Mouse (Mus musculus) hindbrain, embryonic 14.5 days (tissue): ENCODE data around the gene Dgat2l6. TPM values are rescaled to one million over a fixed set of nuclear protein-coding genes. Genes with fewer than 3 reads are reported as not detected.

ENCODE experiments used
- ATAC-seq: fragments of 200-750 bp; cut with Nextera tagmentation; 2 replicates; pipeline ENCODE4 v1.8.0; 2017; ENCODE audit warnings: moderate number of reproducible peaks, mild to moderate bottlenecking, moderate TSS enrichment, moderate library complexity; ENCODE audit not compliant: low FRiP score
- DNase-seq: peaks from one replicate; pipeline ENCODE4 v3.0.0-alpha.2; 2015; ENCODE audit warnings: low spot score
- H3K27ac ChIP-seq: fragments of 300-500 bp; sonication (generic); 2 replicates; pipeline ENCODE4 v1.5.1; 2014; ENCODE audit warnings: mild to moderate bottlenecking, moderate library complexity
- H3K27me3 ChIP-seq: fragments of 300-500 bp; sonication (generic); 2 replicates; pipeline ENCODE4 v1.6.1; 2014; ENCODE audit warnings: mild to moderate bottlenecking, low read length, mixed read lengths; ENCODE audit not compliant: control insufficient read depth, insufficient read depth
- H3K36me3 ChIP-seq: fragments of 300-500 bp; sonication (generic); replicated peaks from 2 replicates; pipeline ENCODE4 v1.6.1; 2014; ENCODE audit not compliant: control insufficient read depth, insufficient read depth
- H3K4me1 ChIP-seq: fragments of 300-500 bp; sonication (generic); replicated peaks from 2 replicates; pipeline ENCODE4 v1.6.1; 2014; ENCODE audit warnings: antibody characterized with exemption, low read length, mixed read lengths; ENCODE audit not compliant: control insufficient read depth, insufficient read depth
- H3K4me2 ChIP-seq: fragments of 300-500 bp; sonication (generic); replicated peaks from 2 replicates; pipeline ENCODE4 v1.6.1; 2014; ENCODE audit warnings: mild to moderate bottlenecking, moderate library complexity
- H3K4me3 ChIP-seq: fragments of 300-500 bp; sonication (generic); replicated peaks from 2 replicates; pipeline ENCODE4 v1.5.1; 2014; ENCODE audit warnings: mild to moderate bottlenecking, low read length
- H3K9ac ChIP-seq: fragments of 300-500 bp; sonication (generic); 2 replicates; pipeline ENCODE4 v1.6.1; 2014
- H3K9me3 ChIP-seq: fragments of 300-500 bp; sonication (generic); 2 replicates; pipeline ENCODE4 v1.6.1; 2016; ENCODE audit warnings: low read length; ENCODE audit not compliant: control insufficient read depth
- WGBS: fragments of 180-500 bp; shearing (Covaris S2); extraction: QIAGEN DNeasy Blood & Tissue Kit; methylation state at CpG from one replicate; pipeline ENCODE4 v1.1.7; 2014; 5-methylcytosine and 5-hydroxymethylcytosine counted together
- polyA plus RNA-seq: library from polyadenylated mRNA; unstranded; fragments of >200 nt; fragmentation: Nextera tagmentation; extraction: Ambion mirVana; gene quantifications from 2 replicates; pipeline ENCODE4 v1.2.1, GENCODE M21; 2014

Gene Dgat2l6
- polyA plus RNA-seq, 1 experiment from 2014 or later, result not detected

GRCm38 (mm10) chrX:100516683-100517082 is 8.0 kb upstream of the Dgat2l6 start:
- Histone ChIP-seq H3K36me3 (peaks cover 6% of the 10 kb centered on the region; the same call in 1 of the 2 replicates), H3K27me3 (peaks cover 9% of the 10 kb centered on the region), H3K4me3 (no peak overlapping the region), H3K27ac (no peak overlapping the region), H3K9ac (no peak overlapping the region), H3K4me1 (no peaks in the 10 kb centered on the region), H3K9me3 (no peaks in the 10 kb centered on the region), H3K4me2 (no peak overlapping the region)
- ATAC-seq (no peak), DNase-seq (no peak)
- WGBS, result 94% methylated on average over 3 of the region's 3 CpGs

DNA sequence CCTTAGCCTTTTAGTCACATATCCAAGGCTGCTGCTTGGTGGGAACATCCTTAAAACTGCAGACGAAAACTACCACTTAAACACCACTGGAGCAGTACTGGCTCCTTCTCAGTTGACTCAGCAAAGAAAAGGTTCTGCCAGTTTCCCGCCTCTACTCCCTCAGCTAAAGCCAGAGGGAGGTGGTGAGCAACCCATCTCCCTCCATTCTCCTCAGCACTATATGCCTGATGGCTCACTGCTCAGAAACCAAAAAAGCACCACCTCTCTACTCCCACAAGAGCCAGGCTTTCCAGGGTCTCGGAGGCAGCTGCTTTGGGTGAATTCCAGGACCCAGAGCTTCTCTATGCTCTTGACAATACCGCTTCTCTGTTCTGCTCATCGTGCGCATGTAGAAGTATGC is 7.0 kb upstream of the Dgat2l6 start:
- no peaks in the 10 kb centered on the region for H3K9me3 ChIP-seq
- H3K27me3 ChIP-seq, result peaks cover 9% of the 10 kb centered on the region
- no peak overlapping the region for H3K4me2 ChIP-seq
- 97% methylated on average over 6 of the region's 6 CpGs for WGBS
- ATAC-seq (no peak), DNase-seq (no peak)
- no peak overlapping the region for H3K4me3 ChIP-seq
- H3K9ac ChIP-seq, result no peak overlapping the region
- no peak overlapping the region for H3K27ac ChIP-seq
- no peaks in the 10 kb centered on the region for H3K4me1 ChIP-seq
- peaks cover 6% of the 10 kb centered on the region; the same call in 1 of the 2 replicates for H3K36me3 ChIP-seq

GRCm38 (mm10) chrX:100518532-100518931 is 6.1 kb upstream of the Dgat2l6 start:
- no peak for DNase-seq
- Histone ChIP-seq H3K9me3 (no peaks in the 10 kb centered on the region), H3K4me1 (no peaks in the 10 kb centered on the region), H3K9ac (no peak overlapping the region), H3K4me3 (no peak overlapping the region), H3K27me3 (peaks cover 9% of the 10 kb centered on the region), H3K4me2 (no peak overlapping the region), H3K27ac (no peak overlapping the region), H3K36me3 (peaks cover 6% of the 10 kb centered on the region; the same call in 1 of the 2 replicates)
- ATAC-seq, result no peak
- 97% methylated on average over 2 of the region's 2 CpGs for WGBS

DNA sequence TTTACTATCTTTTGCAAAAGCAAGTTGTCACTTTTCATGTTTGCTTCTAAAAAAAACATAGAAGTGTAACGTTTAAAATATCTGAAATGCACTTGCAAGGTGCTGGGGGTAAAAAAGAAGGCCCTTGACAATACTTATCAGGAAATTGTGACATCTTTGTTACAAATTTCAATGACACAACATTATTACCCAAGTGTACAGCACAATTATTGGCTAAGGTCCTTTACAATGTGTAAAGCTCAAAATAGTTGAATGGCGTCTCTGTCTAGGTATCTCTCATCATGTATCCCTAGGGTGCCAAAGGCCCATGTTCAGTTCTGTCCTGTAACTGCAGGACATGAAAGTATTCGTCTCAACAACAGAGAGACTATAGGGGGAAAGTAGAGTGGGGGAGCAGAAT is 31.4 kb downstream of the Dgat2l6 start:
- 86% methylated on average over 3 of the region's 3 CpGs for WGBS
- no peaks in the 10 kb centered on the region for H3K4me1 ChIP-seq
- H3K4me2 ChIP-seq, result no peak overlapping the region
- DNase-seq (no peak), ATAC-seq (no peak)
- no peaks in the 10 kb centered on the region for H3K9me3 ChIP-seq
- no peak overlapping the region for H3K27ac ChIP-seq
- H3K9ac ChIP-seq, result no peak overlapping the region
- H3K36me3 ChIP-seq, result no peaks in the 10 kb centered on the region
- H3K27me3 ChIP-seq, result no peaks in the 10 kb centered on the region
- no peak overlapping the region for H3K4me3 ChIP-seq

DNA sequence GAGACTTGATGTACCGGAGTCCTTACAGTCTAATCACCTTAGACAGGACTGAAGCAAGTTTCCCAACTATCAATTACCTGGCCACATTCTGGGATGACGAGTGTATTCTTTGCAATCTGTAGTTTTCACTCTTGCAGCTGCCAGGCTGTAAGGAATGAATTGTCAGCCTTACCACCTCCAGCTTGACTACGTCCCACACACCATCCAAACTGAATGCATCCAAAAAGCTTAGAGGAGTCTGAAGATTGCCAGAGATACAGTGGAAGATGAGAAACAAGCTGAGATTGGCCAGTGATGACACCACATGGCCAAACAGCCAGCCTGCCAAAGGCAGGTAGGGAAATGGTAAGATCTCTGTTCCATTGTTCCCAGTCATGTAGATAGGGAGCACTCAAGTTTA is 41.1 kb downstream of the Dgat2l6 start:
- 83% methylated on average over 3 of the region's 3 CpGs for WGBS
- Histone ChIP-seq H3K27me3 (no peaks in the 10 kb centered on the region), H3K9ac (no peak overlapping the region), H3K4me2 (no peak overlapping the region), H3K36me3 (no peaks in the 10 kb centered on the region), H3K9me3 (no peaks in the 10 kb centered on the region), H3K4me3 (no peak overlapping the region), H3K27ac (no peak overlapping the region), H3K4me1 (no peaks in the 10 kb centered on the region)
- no peak for DNase-seq
- no peak for ATAC-seq

GRCm38 (mm10) chrX:100571951-100572350 is 47.3 kb downstream of the Dgat2l6 start, which contains the start of gene Awat1:
Awat1 (plus strand) TSS chrX:100572251.
- Histone ChIP-seq H3K4me2 (no peak within 1 kb of the TSS), H3K27ac (no peak within 1 kb of the TSS), H3K36me3 (no peaks in the 10 kb centered on the region), H3K4me1 (no peaks in the 10 kb centered on the region), H3K9me3 (no peaks in the 10 kb centered on the region), H3K9ac (no peak within 1 kb of the TSS), H3K27me3 (no peaks in the 10 kb centered on the region), H3K4me3 (no peak within 1 kb of the TSS)
- DNase-seq (no peak), ATAC-seq (no peak)
- 89% methylated on average over 1 of the region's 1 CpGs for WGBS

GRCm38 (mm10) chrX:100594791-100595190 is 70.2 kb downstream of the Dgat2l6 start, which contains the start of gene P2ry4:
P2ry4 (minus strand) TSS chrX:100594869.
- no peak for ATAC-seq
- no peak within 1 kb of the TSS for H3K9ac ChIP-seq
- no peaks in the 10 kb centered on the region for H3K9me3 ChIP-seq
- H3K4me1 ChIP-seq, result no peaks in the 10 kb centered on the region
- WGBS, result 69% methylated on average over 4 of the region's 4 CpGs
- 0 out of 2 replicates have a peak, but pooled peaks cover 8% of the 10 kb centered on the region for H3K27me3 ChIP-seq
- no peak within 1 kb of the TSS for H3K4me3 ChIP-seq
- no peaks in the 10 kb centered on the region for H3K36me3 ChIP-seq
- no peak for DNase-seq
- H3K27ac ChIP-seq, result no peak within 1 kb of the TSS
- H3K4me2 ChIP-seq, result no peak within 1 kb of the TSS

Other genes starting within 250 kb of the Dgat2l6 start
- gene Otud6a, start 95.8 kb upstream of the Dgat2l6 start, polyA plus RNA-seq, result not detected in 2 replicates
- gene Awat2, start 82.1 kb upstream of the Dgat2l6 start, polyA plus RNA-seq, result 0.39 TPM in 1 of 2 replicates, not detected in the other
- 27.2 and 30.5 TPM in 2 replicates for gene Igbp1, start 30.5 kb upstream of the Dgat2l6 start, polyA plus RNA-seq
- not detected in 2 replicates for gene Awat1, start 47.4 kb downstream of the Dgat2l6 start, polyA plus RNA-seq
- not detected in 2 replicates for gene P2ry4, start 70.0 kb downstream of the Dgat2l6 start, polyA plus RNA-seq
- not detected in 2 replicates for gene Arr3, start 80.7 kb downstream of the Dgat2l6 start, polyA plus RNA-seq
- gene Kif4, start 100.9 kb downstream of the Dgat2l6 start, polyA plus RNA-seq, result 4.8 and 6.0 TPM in 2 replicates
- 90.9 and 102 TPM in 2 replicates for gene Pdzd11, start 101.7 kb downstream of the Dgat2l6 start, polyA plus RNA-seq
- gene Gdpd2, start 205.0 kb downstream of the Dgat2l6 start, polyA plus RNA-seq, result 36.2 and 38.7 TPM in 2 replicates
- gene Dlg3, start 242.9 kb downstream of the Dgat2l6 start, polyA plus RNA-seq, result 9.8 and 12.1 TPM in 2 replicates